Mouse (Mus musculus): ENCODE results near the gene Grtp1.

Grtp1 gene

DNA sequence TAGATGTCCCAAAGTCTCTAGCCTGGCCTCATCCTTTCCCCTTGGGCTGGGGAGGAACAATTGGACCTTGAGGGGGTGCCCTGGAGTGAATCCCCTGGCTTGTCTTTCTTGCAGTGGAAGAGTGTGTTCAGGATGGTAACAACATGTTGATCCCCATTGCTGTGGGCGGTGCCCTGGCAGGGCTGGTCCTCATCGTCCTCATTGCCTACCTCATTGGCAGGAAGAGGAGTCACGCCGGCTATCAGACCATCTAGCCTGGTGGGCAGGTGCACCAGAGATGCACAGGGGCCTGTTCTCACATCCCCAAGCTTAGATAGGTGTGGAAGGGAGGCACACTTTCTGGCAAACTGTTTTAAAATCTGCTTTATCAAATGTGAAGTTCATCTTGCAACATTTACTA lies 26.1 kb downstream of the Grtp1 start:
- DNase-seq (ENCODE audit: low read depth), result no peak

DNA sequence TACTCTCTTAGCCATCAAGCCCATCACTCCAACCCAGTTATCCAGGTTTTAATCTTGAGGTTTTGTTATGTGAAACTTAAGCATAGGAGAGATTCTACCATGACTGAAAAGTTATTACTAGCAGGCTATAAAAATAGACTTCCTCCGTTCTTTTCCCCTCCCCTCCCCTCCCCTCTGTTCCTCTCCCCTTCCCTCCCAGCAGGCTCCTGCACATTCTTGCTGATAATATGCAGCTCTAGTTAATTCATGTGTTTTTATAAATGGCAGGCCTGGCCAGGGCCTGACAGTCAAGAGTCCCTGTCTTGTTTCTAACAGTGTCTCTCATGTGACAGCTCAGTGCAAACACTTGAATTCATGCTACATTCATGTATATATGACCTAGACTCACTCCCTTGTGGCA lies 29.9 kb downstream of the Grtp1 start:
- DNase-seq (ENCODE audit: low read depth), result no peak

- DNase-seq (ENCODE audit: low read depth), result no peak
Observed at GRCm38 (mm10) chr8:13164361-13164760, 36.1 kb downstream of the Grtp1 start.

DNA sequence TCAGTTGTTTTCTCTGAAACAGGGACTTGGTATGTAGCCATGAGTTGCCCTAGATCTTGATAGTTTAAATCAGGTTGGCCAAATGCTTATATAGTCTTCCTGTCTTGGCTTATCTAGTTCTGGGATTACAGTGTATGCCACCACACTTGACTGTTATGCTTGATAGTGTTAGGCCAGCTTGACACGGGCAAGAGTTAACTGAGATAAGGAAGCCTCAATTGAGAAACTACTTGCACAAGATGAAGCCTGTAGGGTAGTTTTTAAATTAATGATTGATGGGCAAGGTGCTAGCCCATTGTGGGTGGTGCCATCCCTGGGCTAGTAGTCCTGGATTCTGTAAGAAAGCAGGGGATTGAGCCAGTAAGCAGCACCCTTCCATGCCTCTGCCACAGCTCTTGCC lies 36.9 kb downstream of the Grtp1 start:
- no peak for DNase-seq (ENCODE audit: low read depth)

DNA sequence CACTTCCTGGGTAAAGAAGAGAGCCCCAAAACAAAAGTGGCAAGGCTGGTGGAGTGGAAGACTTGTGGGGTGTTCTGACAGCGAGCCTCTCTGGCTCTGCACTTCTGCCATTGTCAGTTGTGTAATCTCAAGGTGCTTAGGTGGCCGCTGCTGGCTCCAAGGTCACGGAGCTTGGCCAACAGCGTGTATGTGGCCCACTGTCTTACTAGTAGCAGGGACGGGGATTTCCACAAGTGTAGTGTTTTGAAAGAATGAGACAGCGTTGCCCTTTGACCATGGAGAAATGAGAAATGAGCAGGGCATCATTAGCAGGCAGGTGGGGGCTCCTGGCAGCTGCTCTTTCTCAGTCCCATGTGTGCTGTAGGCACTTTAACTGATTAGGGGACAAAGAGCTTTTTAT lies 38.3 kb downstream of the Grtp1 start:
- DNase-seq (ENCODE audit: low read depth), result no peak

- DNase-seq (ENCODE audit: low read depth), result no peak
Observed at GRCm38 (mm10) chr8:13160691-13161090, 39.7 kb downstream of the Grtp1 start.

- DNase-seq (ENCODE audit: low read depth), result no peak
Observed at GRCm38 (mm10) chr8:13159377-13159881, 41.0 kb downstream of the Grtp1 start.

- DNase-seq (ENCODE audit: low read depth), result peak; percentile 97
Observed at GRCm38 (mm10) chr8:13158718-13159376, 41.6 kb downstream of the Grtp1 start, which contains the start of gene Lamp1. Lamp1 (plus strand) TSS chr8:13159161.

GRCm38 (mm10) chr8:13156327-13157097 lies 43.9 kb downstream of the Grtp1 start:
- DNase-seq (ENCODE audit: low read depth), result no peak

DNA sequence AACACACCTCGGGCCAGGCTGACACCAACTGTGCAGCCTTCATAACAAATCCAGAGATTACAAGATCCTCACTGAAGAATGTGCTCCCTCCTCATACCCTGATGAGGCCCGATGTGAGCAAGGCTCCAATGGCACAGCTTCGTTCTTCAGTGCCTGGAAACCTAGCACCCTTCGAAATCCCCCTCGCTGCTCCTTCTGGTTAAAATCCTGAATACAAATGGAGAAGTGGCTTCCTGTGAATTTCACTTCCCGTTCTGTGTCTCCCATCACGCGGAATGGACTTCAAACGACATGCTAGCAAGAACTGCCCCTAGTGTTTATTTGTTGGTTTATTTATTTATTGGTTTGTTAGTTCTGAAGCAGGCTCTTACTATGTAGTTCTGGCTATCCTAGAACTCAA lies 45.1 kb downstream of the Grtp1 start:
- no peak for DNase-seq (ENCODE audit: low read depth)

GRCm38 (mm10) chr8:13154099-13154498 lies 46.3 kb downstream of the Grtp1 start:
- no peak for DNase-seq (ENCODE audit: low read depth)

GRCm38 (mm10) chr8:13150929-13151328 lies 49.5 kb downstream of the Grtp1 start:
- DNase-seq (ENCODE audit: low read depth), result no peak

GRCm38 (mm10) chr8:13149866-13150265 lies 50.6 kb downstream of the Grtp1 start:
- no peak for DNase-seq (ENCODE audit: low read depth)

GRCm38 (mm10) chr8:13149287-13149686 lies 51.1 kb downstream of the Grtp1 start:
- no peak for DNase-seq (ENCODE audit: low read depth)

DNA sequence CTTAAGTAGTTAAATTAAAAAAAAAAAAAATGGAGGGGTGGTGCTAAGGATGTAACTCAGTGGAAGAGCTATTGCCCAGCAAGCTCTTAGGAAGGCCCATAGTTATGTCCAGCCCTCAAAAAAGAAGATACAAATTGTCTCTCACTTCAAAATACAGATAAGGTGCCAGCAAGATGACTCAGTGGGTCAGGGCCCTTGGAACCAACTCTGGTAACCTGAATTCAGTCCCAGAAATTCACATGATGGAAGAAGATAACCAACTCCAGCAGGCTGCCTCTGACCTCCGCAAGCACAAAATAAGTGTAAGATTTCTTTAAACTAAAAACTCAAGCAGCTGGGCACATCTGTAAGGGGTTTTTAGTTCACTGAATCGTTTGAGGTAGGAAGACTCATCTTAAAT lies 51.9 kb downstream of the Grtp1 start:
- no peak for DNase-seq (ENCODE audit: low read depth)

- no peak for DNase-seq (ENCODE audit: low read depth)
Observed at GRCm38 (mm10) chr8:13141681-13142080, 58.7 kb downstream of the Grtp1 start.

- DNase-seq (ENCODE audit: low read depth), result no peak
Observed at GRCm38 (mm10) chr8:13139641-13140182, 60.7 kb downstream of the Grtp1 start.

- DNase-seq (ENCODE audit: low read depth), result peak; percentile 79
Observed at GRCm38 (mm10) chr8:13132220-13132619, 68.2 kb downstream of the Grtp1 start.

DNA sequence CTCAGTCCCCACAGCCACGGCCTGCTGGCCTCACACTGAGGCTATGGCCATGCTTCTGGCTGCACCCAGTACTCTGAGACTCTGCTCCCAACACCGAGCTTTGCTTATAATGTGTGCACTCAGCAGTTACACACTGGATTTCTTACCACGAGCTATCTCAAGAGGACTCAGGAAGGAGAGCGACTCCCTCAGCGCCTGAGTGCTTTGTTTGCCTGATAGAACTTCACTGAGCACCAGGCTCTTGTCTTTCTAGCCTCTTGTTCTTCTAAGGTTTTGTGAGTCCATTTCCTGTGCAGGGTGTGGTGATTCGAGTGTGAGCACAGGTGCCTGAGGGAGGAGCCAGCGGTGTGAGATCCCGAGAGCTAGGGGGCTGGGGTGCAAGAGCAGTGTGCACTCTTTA lies 75.5 kb downstream of the Grtp1 start:
- DNase-seq (ENCODE audit: low read depth), result no peak

DNA sequence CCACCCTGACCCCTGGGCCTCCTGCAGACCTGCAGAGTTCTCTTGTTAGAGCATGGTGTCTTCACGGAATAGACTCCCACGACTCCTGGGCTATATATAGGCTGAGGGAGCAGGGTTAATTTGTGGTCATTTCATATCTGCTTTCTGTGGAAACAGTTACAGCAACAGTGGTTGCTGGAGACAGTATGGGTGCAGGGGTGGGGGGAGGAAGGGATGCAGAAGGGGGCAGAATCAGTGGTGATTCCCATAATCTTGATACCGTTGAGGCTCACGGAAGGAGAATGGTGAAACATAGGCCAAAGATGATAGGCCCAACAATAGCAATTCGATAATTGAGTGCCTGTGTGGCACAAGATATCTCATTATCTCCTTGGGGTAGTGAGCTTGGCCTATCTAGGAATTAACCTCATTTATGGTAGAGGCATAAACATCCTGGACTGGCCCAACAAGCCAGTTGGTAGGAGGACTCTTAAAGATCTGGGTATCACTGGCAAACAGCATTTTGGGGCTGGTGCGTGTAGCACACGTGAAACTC lies 77.5 kb downstream of the Grtp1 start:
- DNase-seq (ENCODE audit: low read depth), result no peak
